Mouse (Mus musculus) heart, adult 9 months (tissue): ENCODE measurements around the gene Rbp2.
A peak's percentile ranks its signal among the peaks of the same experiment; 100 is the strongest.

ENCODE experiments used
- DNase-seq, 2 experiments: peaks; one replicate each; pipeline ENCODE4 v3.0.0; 2022; ENCODE audit warnings: low spot score in 2 of 2

The Rbp2 gene

DNA sequence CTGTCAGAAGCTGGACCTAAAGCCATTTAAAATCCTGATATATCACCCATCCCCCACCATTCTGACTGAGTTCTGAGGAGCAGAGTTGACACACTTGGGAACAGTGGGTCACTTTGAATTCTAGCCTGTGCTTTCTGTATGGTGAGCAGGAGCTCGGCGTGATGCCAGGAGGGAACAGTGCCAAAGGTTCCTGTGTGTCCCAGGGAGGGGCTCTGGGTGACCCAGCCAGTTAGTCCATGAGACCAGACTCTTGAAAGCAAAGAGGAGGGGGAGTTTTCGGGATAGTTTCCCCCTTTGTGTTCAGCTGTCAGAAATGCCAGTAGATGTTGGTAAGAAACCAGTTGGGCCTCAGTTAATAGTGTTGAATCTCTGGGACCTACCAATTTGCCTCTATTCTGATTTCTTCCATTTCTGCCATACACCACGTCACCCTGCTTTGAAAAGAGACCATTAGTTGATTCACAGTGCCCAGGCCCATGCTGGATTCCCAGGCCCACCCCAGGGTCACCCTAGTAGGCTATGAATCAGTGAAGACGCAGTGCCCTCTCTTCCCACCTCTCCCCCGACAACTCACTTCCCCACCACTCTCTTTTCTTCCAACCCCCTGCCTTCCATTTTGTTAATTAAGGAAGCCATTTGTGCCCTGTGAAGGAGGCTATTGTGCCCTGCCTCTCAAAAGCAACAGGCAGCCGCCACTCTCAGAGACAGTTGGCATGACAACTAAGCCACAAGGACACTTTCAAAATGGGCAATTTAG lies 39.0 kb downstream of the Rbp2 start:
- DNase-seq, result no peak

DNA sequence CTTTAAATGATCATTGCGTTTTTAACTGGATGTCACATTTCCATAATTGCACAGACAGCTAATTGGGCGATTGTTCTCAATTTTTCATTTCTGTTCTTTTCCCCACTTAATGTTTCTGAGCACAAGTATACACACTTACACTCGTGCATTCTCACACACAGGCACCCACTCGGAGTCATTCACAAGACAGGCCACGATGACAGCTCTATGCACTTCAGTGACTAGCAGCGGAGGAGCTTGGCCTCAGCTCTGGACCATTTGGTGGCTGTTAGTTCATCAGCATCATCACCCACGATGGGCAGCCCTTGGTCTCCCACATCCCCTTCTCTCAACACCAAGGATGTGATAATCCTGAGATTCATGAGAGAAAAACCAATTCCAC lies 39.6 kb downstream of the Rbp2 start:
- DNase-seq, result no peak

DNA sequence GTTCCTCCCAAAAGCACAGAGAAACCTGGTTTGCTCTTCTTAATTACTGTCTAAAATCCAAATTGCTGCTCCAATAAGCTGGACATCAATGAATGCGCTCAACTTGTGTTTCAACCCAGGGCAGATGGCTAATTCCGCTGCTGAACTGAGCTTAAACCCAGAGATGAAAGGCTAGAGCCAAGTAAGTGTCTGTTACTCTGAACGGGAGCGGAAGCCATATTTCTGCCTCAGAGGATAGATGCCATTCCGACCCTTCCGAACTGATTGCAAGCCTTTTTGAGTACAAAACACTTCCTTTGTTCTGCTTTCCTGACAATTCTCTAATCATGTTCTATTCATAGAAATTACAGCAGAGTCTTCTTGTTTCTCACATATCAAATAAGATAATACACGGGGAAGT lies 41.3 kb downstream of the Rbp2 start:
- no peak for DNase-seq

DNA sequence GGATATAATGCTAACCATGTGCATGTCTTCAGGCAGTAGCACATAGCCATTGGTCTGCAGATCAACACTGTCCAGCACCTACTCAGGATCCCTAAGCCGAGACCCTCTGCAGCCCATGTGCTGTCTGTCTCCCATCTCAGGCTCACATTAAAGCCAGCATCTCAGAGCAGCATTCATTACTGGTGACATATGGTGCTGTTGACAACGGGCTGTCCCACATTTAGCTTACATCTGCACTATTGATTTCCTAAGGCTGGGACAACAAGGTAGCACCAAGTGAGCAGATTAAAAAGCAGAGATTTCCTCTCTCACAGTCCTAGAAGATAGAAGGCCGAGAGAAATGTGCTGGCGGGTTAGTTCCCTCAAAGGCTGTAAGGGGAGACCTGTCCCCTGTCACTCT lies 43.9 kb downstream of the Rbp2 start:
- no peak for DNase-seq

DNA sequence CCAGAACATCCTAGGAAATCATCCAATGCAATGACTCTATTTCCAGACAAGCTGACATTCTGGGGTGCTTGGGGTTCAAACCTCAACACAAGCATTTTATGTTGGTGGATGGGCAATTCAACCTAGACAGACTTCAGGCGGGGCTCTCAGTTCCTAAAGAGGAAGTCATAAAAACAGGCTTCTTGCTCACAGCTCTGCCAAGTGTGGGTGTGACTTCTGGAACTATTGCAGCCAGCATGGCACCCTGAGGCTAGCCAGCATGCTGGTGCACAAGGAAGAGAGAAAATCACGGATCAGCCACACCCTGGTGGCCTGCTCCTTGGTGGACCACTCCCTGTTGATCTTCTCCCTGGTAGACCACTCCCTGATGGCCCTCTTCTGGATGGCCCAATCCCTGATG lies 45.1 kb downstream of the Rbp2 start:
- DNase-seq, result no peak

DNA sequence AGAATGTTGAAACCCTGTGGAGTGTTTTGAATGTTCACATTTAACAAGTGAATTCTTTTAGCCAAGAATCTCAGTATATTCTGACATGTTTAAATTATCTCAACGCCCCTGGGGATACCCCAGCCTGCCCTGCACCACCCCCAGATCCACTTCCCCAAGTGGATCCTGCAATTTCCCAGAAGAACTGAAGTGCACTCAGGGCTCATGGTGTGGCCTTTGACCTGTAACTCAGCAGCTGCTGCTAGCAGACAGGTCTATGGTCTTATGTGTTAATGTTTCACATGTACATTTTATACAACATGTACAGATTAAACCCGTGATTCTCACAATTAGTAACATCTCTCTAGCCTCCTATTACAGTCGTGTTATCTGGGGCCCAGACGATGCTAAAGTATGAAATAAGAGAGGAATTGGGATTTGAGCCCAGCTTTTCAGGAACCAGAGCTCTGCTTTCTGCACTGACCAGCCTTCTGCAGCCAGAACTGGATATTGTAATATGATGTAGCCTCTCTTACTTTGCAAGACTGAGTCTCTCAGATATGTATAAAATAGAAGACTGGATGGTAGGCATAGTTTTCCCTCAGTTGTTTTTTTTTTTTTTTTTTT lies 48.9 kb downstream of the Rbp2 start:
- no peak for DNase-seq

DNA sequence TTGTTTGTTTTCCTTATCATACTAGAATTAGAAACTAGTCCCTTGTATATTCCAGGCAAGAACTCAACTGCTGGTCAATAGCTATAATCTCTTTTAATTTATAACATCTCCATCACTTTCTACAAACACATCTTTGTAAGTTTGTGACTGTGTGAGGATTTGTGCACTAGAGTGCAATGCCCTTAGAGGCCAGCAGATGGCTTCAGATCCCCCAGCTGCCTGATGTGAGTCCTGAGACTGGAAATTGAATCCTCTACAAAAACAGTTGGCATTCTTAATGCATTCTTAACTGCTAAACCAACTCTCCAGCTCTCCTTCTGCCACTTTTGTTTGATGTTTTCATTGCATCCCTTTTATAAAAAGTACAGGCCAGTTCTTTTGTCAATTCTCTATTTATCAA lies 49.8 kb downstream of the Rbp2 start:
- DNase-seq, result no peak

DNA sequence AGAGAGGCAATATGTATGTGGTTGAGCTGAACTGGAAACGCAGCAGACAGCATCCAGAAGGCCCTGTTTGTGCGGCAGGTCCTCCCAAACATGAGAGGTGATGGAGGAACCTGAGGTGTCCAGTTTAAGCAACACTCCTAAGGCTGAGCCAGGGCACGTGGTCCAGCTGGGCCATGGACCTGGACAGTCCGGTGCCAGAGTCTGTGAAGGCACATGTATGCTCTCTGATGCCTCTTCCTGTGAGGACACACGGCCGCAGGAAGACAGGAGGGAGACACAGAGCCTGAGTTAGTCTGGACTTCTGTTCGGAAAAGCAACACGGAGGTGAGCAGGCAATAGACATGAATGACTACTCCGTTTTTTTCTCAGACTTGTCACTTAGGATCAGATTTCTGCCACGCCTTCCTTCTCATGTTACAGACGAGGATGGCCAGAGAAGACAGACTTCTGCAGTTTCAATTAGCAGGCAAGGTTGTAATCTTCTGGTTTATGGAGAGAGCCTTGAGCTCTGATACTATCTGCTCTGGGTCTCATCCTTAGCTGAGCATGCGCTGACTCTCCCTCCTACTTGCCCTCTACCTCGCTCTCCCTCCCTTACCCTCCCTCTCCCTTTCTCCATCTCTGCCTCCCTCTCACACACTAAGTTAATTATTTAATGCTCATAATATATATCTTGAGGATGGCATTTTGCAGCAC lies 52.2 kb downstream of the Rbp2 start:
- DNase-seq, result no peak

DNA sequence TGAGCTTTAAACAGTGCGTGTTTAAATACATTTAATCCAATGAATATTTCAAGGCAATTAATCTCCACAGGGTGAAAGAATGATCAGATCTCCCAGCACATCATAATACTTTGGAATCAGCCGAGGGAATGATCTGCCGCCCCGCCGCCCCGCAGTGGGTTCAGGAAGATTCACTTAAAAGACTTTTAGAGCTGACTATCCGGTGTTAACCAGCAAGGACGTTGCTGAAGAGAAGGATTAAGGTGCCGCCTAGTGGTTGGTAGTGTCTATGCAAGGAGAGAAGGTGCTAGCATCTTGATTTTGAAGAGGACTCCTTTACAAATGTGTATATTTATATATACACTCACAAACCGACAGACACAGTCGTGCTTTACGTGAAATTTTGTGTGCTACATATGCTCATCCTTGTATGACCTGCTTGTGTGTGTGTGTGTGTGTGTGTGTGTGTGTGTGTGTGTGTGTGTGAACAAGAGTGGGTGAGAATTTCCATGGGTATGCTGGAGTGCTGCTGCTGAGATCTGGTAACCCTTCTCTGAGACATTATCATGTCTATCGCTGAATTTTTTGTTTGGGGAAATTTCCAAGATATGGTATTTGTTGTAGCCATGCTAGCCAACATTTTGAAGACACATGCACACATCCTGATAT lies 52.9 kb downstream of the Rbp2 start:
- peak; percentile 26 to 59 for DNase-seq

DNA sequence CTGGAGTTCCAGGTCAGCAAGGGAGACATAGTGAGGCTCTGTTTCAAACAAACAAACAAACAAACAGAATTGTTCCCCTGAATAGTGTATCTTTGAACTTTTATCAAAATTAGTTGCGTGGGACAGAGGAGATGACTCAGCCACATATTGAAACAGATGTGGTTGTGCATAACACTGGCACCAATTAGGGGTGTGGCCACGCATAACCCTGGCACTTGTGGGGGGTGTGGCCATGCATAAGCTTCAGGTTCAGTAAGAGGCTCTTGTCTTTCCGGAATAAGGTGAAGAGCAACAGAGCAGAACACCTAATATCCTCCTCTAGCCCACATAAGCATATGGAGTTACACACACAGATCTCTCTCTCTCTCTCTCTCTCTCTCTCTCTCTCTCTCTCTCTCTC lies 58.1 kb downstream of the Rbp2 start:
- DNase-seq, result no peak
